In genomic region chr10:93070121-93070898, GRCm38 (mm10) we compare ENCODE assay signal across 8 mouse cellular contexts. TPM values are rescaled to one million over a fixed set of nuclear protein-coding genes. Genes with fewer than 3 reads are reported as not detected.
A peak's percentile ranks its signal among the peaks of the same experiment; 100 is the strongest.
DNase-seq lines count a peak whose midpoint lies in the region; ATAC-seq and TF ChIP-seq lines count a peak whose summit lies in the region.

No protein-coding gene starts in this region.

- peak; percentile 79 for ATAC-seq in erythroblast, adult 5-6 weeks (replicated peaks; ENCODE audit: low FRiP score, poor library complexity, severe bottlenecking)
- peak; percentile 90 to 92 for ATAC-seq in hematopoietic stem cell, adult 5-6 weeks (replicated peaks in 1 of 2; ENCODE audit: insufficient read depth in 1 of 2, low FRiP score in 2 of 2, low TSS enrichment in 1 of 2, low read depth in 1 of 2, poor library complexity in 2 of 2, severe bottlenecking in 2 of 2)
- peak; percentile 62 for ATAC-seq in liver, embryonic 14.5 days (ENCODE audit: insufficient read depth)

- H3K4me1 ChIP-seq in liver, embryonic 14.5 days (replicated peaks; ENCODE audit: control insufficient read depth in 2 of 2, insufficient read depth in 2 of 2, low read length in 1 of 2), result peaks cover 24 to 33% of the 10 kb centered on the region in 2 experiments
- no peaks in the 10 kb centered on the region for H3K4me1 ChIP-seq in midbrain, embryonic 10.5 days

- H3K9me3 ChIP-seq in liver, embryonic 14.5 days (ENCODE audit: control insufficient read depth, low read length), result no peaks in the 10 kb centered on the region
- H3K9me3 ChIP-seq in midbrain, embryonic 10.5 days (replicated peaks), result no peaks in the 10 kb centered on the region

- peak overlapping the region; percentile 44; the same call in 1 of the 2 replicates for H3K9ac ChIP-seq in liver, embryonic 14.5 days (replicated peaks)

- peak; percentile 54; the same call in 1 of the 2 replicates for TF ChIP-seq EP300 in liver, embryonic 14.5 days (IDR thresholded peaks at IDR 0.05; ENCODE audit: low read depth)

- H3K4me3 ChIP-seq in liver, embryonic 14.5 days (ENCODE audit: insufficient read depth in 1 of 2, low read depth in 2 of 2, low read length in 2 of 2), result peak overlapping the region in 1 of 2 experiments; percentile 11; a peak in 1 of 4 replicates
- no peak overlapping the region for H3K4me3 ChIP-seq in midbrain, embryonic 10.5 days

- peak overlapping the region; percentile 73 for H3K27ac ChIP-seq in liver, embryonic 14.5 days
- H3K27ac ChIP-seq in midbrain, embryonic 10.5 days (replicated peaks), result no peak overlapping the region

- peak; percentile 7 for DNase-seq in ovary, adult 18-20 months (ENCODE audit: low spot score)
- DNase-seq in ovary, postnatal 36 days (ENCODE audit: low spot score), result no peak
- DNase-seq in ZHBTc4 (ENCODE audit: low read depth, low spot score), result peak; percentile 87
- peak; percentile 64 to 86 (median 70) for DNase-seq in liver, embryonic 14.5 days (ENCODE audit: low read depth in 3 of 3, low spot score in 3 of 3)
- DNase-seq in skeletal muscle tissue, adult 2 months (ENCODE audit: low read depth, low spot score), result peak; percentile 73
- no peak for DNase-seq in midbrain, embryonic 10.5 days (ENCODE audit: low spot score)

- peak; percentile 94 for TF ChIP-seq CTCF in liver, embryonic 14.5 days (IDR thresholded peaks at IDR 0.05; ENCODE audit: low read depth)

- WGBS in liver, embryonic 14.5 days (ENCODE audit: insufficient replicate concordance), result 16% methylated on average over 9 of the region's 9 CpGs
- WGBS in midbrain, embryonic 10.5 days, result 80% methylated on average over 9 of the region's 9 CpGs

- peak overlapping the region; percentile 47 for H3K4me2 ChIP-seq in liver, embryonic 14.5 days (ENCODE audit: low read depth)

- no peaks in the 10 kb centered on the region for H3K27me3 ChIP-seq in liver, embryonic 14.5 days (ENCODE audit: control insufficient read depth, insufficient read depth, low read length)
- H3K27me3 ChIP-seq in midbrain, embryonic 10.5 days (ENCODE audit: low read depth, poor library complexity, severe bottlenecking), result no peaks in the 10 kb centered on the region

- no peaks in the 10 kb centered on the region for H3K36me3 ChIP-seq in liver, embryonic 14.5 days (replicated peaks; ENCODE audit: control insufficient read depth, insufficient read depth, low read depth)
- no peaks in the 10 kb centered on the region for H3K36me3 ChIP-seq in midbrain, embryonic 10.5 days

RNA-seq across cellular contexts. Expression of gene Cfap54, which starts 11.1 kb away (rescaled TPM):
- 0.42 TPM in 1 of 2 replicates, not detected in the other for total RNA-seq in erythroblast, adult 5-6 weeks (2015; ENCODE audit: low replicate concordance)
- 1.2 and 4.2 TPM in 2 replicates for total RNA-seq in erythroblast, adult 5-6 weeks (2017; ENCODE audit: low replicate concordance)
- 0.81 and 3.4 TPM in 2 replicates for total RNA-seq in hematopoietic stem cell, adult 5-6 weeks (2017)
- 0.02 and 0.06 TPM in 2 replicates for polyA plus RNA-seq in liver, embryonic 14.5 days (2012; rRNA removed)
- 0.11 TPM in 1 of 2 replicates, not detected in the other for polyA plus RNA-seq in liver, embryonic 14.5 days (2014; fragmentation: Nextera tagmentation; extraction: Ambion mirVana)
- polyA plus RNA-seq in midbrain, embryonic 10.5 days (2016; fragmentation: Nextera tagmentation; extraction: Ambion mirVana), result 1.2 and 1.5 TPM in 2 replicates

Comparison
In these comparisons a context has a peak if more than half of its experiments do, and no peak if none do; other contexts are left out.
1. DNase-seq: peak in ovary, adult 18-20 months (single experiment), ZHBTc4 (single experiment), liver, embryonic 14.5 days (3 of 3) and skeletal muscle tissue, adult 2 months (single experiment); none in ovary, postnatal 36 days (single experiment) and midbrain, embryonic 10.5 days (single experiment).
2. Peak in every context shown above with its lines, with median percentiles within 50 percentile points of each other: ATAC-seq.